Mouse (Mus musculus): ENCODE measurements around the gene Gins2.

The Gins2 gene

DNA sequence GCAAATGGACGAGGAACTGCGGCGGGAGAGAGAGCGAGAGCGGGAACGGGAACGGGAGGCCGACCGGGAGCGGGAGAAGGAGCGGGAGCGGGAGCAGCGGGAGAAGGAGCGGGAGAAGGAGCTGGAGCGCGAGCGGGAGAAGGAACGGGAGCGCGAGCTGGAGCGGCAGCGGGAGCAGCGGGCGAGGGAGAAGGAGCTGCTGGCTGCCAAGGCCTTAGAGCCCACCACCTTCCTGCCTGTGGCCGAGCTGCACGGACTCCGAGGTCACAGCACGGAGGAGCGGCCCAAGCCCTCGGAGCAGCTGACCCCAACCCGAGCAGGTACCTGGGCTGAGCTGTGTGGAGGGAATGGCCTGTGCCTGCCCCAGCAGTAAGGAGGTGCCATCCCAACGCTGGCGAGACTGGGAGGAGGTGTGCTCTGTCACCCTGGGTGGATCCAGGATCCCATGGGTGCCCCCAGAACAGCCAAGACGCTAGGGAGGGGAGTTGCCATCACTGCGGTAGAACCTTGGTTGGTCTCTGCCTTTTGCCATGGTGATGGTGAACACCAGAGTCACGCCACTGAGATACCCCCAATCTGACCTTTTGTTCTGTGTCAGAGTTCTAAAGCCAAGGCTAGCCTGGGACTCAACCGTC lies 20.8 kb downstream of the Gins2 start:
- in situ Hi-C loops (cut with MboI, MseI) = loop anchor here in 1 of 2 experiments (25.0 kb wide), 1 partner anchor 1006 kb away; the partner anchor contains the start of gene Mbtps1

DNA sequence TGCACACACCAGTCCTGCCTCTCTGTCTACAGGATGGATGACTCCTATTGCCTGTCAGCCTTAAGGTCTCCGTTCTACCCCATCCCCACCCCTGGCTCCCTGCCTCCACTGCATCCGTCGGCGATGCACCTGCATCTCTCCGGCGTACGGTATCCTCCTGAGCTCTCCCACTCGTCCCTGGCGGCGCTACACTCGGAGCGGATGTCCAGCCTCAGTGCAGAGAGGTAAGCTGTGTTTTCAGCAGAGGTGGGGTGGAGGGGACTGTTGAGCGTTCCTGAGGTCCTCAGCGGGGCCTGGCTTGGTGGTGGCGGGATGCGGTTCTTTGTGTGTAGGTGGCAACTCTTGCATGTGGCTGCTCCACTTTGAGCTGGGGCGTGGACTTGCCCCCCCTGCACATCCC lies 21.4 kb downstream of the Gins2 start:
- in situ Hi-C loops (cut with MboI, MseI) = loop anchor here in 1 of 2 experiments (25.0 kb wide), 1 partner anchor 1005 kb away; the partner anchor contains the start of gene Mbtps1

DNA sequence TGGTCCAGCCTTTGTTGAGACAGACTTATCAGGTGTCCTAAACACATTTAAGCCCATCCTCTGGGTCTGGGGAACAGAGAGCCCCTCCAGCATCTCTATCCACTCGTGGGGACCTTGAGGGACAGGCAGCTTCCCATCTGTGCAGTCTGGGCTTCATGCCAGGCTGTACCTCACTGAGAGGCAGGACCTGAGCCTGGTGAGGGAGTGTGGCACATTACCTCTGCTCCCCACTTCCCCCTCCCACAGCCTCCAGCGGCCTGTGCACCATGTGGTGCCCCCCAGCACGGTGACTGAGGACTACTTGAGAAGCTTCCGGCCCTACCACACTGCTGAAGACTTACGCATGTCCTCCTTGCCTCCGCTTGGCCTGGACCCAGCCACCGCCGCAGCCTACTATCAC lies 22.4 kb downstream of the Gins2 start:
- in situ Hi-C loops (cut with MboI, MseI) = loop anchor here in 1 of 2 experiments (25.0 kb wide), 1 partner anchor 1004 kb away; the partner anchor contains the start of gene Mbtps1

DNA sequence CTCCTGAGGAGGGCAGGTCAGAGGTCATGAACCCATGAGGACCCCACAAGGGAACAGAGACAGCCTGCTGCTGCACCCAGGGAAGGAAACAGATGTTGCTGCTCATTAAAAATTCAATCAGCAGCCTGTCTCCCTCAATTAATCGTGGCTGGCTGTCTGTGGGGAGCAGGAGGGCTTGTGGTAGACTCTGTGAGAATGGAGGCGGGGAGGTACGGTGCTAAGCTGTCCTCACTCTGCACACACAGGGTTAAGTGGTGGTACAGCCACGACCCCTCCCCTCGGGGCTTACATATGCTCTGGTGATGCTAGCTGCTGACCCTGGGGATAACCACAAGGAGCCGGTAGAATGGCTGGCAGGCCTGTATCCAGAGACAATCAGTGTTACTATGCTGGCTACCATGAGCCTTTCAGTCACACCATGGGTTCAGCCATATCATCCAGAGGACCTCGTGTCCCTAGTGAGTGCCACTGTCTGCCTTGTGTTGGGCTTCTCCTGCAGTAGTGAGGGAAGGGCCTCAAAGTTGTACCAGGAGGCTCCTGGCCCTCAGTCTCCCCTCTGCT lies 23.9 kb downstream of the Gins2 start:
- in situ Hi-C loops (cut with MboI, MseI) = loop anchor here in 1 of 2 experiments (25.0 kb wide), 1 partner anchor 1003 kb away; the partner anchor contains the start of gene Mbtps1

DNA sequence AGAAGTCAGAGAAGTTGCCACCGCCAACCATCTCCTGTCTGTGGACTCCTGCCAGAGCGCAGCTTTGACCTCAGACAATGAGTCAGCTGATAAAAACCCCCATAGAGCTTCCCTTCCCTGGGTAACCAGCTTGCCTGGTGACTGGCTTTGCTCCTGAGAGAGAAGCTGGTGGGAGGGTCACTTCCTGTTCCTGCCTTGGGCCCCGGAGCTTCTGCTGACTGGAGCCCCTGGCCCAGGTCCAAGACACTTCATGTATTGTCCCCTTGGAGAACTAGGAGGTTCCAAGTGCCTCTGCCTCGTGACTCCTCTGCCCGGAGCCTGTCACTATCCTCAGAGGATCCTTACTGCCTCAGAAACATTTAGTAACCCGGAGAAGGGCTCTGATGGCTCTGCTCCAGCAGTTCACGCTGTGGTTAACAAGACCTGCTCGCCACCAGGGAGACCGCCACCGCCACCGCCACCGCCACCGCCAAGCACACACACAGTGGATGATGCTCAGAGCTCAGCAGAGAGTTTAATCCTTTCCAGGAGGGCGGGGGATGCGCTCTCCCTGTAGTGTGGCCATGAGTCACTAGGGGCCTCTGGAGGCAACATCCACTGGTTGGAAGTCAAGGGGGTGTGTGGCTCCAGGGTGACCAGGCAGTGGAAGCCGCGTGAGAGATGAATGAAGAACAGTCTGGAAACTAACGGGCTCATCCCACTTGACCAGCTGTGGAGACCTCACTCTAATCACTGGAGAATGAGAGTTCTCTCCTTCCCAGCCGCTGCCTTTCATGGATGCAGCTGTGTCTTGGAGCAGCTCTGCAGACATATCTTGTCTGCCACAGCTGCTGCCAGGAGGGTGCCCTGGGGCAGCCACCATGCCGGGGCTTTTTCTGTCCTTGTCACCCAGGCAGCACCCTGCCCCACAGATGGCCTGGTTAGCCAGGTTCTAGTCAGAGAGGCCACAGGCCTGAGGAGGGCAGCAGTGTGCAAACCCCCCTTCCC lies 25.0 kb downstream of the Gins2 start:
- in situ Hi-C loops (cut with MboI, MseI) = loop anchor here in 1 of 2 experiments (25.0 kb wide), 1 partner anchor 1002 kb away; the partner anchor contains the start of gene Mbtps1

DNA sequence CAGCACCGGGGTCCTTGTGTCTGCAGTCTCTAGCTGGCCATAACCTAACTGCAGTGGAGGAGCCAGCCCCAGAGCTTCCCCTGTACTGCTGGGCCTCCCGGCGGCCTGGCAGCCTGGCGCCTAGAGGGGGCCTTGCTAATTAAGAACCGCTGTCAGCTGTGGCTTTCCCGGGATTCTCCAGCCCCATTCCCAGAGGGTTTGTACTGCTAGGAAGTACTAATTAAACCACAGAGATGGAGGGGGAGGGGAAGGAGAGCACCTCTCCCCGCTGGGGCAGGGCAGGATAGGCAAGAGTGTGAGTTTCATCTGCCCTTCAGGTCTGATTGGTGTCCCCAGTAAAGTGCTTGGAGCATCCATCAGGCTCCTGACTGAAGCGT lies 25.8 kb downstream of the Gins2 start:
- in situ Hi-C loops (cut with MboI, MseI) = loop anchor here in 1 of 2 experiments (25.0 kb wide), 1 partner anchor 1001 kb away; the partner anchor contains the start of gene Mbtps1

DNA sequence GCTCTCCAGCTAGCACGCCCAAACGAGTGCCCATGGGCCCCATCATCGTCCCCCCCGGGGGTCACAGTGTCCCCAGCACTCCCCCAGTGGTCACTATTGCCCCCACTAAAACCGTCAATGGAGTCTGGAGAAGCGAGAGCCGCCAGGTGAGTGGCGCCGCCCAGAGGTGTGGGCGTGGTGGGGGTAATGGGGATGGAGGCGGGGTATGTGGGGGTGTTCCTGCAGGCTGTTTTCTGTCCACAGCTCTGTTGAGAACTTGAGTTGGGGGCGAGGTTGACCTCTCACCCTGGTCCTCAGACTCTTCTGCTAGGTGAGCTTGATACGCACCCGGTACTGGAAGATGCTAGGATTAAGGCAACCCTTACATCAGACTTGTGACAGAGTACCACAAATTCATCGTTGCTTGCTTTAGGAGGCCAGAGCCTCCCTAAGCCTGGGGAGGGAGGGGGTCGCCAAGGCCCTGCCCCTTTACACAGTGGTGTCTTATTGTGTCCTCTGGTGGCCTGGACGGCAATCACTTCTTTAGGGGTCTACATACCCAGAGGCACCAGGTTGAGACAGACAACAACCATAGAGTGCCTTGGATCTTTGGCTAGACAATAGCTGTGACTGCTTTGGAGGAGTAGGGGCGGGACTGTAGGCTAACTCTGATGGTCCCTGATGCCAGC lies 26.3 kb downstream of the Gins2 start:
- in situ Hi-C loops (cut with MboI, MseI) = loop anchor here in 1 of 2 experiments (25.0 kb wide), 1 partner anchor 1001 kb away; the partner anchor contains the start of gene Mbtps1

DNA sequence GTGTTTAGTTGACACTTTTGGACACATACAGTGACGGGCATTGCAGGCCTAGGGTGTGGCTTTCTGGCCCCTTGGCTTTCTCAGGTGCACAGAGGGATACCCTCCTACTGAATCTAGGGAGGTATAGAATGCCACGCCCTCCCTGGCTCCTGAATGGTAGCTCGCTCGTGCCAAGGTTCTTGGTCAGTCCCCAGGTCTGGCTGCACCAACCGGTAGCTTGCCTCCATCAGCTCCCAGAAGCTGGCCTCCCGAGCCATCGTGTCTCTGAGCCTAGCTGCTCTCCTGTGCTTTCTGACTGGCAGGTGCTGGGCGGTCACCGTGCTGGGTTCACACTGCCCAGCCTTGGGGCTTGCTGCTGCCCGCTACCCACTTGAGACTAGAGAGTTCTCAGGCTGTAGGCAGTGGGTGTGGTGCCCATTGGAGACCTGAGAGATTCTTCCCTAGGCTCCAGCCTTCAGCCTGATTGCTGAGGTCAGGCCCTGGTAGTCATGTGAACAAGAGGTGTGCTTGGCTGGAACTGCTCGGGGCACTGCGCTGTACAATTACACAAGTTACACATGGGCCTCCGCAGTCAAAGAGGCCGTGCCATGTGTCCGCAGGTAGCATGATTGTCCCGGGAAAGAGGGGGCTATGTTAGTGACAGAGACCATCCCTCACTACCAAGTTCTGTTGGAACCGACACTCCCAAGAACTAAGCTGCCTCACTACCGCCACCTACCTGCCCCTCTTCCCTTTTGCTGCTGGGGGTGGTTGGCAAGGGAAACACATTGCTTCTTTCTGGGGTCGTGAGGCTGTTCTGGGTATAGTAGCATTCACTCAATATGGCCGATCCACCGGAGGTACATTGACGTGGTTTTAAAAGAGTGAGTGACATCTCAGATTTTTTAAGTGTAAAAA lies 27.3 kb downstream of the Gins2 start:
- in situ Hi-C loops (cut with MboI, MseI) = loop anchor here in 1 of 2 experiments (25.0 kb wide), 1 partner anchor 999 kb away; the partner anchor contains the start of gene Mbtps1

DNA sequence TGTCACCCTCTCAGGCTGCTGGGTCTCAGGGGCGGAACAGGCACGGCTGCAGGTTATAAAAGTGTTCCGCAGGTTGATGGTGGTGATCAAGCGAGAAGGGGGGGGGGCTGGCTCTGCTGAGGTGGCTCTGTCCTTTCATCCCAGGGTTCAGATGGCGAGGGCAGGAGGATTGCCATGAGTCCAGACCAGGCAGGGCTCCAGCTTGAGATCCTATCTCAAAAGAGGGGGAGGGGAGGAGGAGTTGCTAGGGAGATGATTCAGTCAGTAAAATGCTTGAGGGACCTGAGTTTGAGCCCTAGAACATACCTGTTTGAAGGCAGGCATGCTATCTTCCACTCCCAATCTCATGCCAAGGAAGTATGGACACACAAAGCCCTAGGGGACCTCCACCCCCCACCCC lies 28.6 kb downstream of the Gins2 start:
- in situ Hi-C loops (cut with MboI, MseI) = loop anchor here in 1 of 2 experiments (25.0 kb wide), 1 partner anchor 998 kb away; the partner anchor contains the start of gene Mbtps1

DNA sequence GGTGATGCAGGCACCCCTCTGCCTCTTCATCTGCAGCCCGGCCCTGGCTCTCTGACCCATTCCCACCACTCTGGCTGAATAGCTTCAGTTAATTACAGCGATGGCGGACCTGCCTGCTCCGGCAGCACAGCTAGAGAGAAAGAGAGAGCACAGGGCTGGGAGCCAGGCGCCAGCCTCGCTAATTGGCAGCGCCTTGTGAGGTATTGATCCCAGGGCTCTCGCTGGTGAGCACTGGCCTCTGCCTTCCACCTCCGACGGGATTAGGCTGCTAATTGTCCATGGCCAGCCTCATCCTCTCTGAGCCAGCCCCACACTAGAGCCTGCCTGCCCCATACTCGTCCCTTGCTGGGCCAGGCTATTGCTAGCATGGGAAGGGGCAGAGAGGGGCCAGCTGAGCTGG lies 29.4 kb downstream of the Gins2 start:
- in situ Hi-C loops (cut with MboI, MseI) = loop anchor here in 1 of 2 experiments (25.0 kb wide), 1 partner anchor 997 kb away; the partner anchor contains the start of gene Mbtps1

DNA sequence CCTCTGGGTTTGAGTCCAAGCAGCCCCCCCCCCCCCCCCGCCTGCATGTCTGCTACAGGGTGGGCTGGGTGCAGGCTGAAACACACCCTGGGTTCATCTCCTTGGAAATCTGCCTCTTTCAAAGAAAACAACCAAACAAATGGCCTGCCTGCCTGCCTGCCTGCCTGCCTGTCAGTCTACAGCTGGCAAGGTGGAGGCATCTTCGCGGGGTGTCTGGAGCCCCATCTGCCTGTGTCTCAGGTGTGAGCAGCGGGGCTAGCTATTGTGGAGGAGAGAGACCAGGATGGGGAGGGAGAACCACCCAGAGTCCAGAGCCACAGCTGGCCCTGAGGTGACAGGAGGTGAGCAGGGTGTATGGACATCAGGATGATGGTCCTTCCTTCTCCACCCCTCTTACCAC lies 30.9 kb downstream of the Gins2 start:
- in situ Hi-C loops (cut with MboI, MseI) = loop anchor here in 1 of 2 experiments (25.0 kb wide), 1 partner anchor 996 kb away; the partner anchor contains the start of gene Mbtps1

DNA sequence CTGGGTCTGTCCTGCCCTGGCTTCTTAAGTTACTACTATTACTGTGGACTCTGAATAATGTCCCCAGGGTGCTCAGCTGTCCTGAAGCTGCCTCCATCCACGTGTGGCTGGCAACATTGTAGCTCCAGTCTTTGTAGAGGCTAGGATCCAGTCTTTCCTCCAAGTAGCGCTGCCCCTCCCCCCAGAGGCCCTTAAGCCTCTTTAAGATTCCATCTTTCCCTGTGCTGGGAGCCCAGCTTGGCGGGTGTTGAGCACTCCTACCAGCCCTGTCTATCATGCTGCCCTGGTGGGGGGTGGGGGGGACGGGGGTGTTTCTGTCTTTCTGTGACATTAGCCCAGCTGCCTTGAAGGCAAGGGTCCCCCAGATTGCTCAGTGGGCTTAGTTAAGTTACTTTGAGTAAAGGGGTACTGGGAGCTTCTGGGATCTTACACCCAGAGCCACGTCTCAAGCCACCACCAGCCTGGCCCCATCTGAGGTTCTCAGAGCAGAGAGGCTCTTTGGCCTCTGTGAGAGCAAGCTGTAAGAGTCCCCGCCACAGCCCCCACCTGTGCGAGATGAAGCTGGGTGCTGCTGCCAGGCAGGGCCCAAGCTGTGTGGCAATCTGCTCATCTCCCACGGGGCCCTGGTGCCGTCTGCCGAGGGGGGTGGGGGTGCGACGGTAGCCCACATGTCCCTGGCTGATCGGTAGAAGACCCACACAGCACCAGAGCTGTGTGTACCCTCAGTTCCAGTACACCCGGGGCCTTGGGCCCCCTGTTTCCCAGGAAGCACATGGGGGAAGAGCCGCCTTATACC lies 31.7 kb downstream of the Gins2 start:
- in situ Hi-C loops (cut with MboI, MseI) = loop anchor here in 1 of 2 experiments (25.0 kb wide), 1 partner anchor 995 kb away; the partner anchor contains the start of gene Mbtps1

DNA sequence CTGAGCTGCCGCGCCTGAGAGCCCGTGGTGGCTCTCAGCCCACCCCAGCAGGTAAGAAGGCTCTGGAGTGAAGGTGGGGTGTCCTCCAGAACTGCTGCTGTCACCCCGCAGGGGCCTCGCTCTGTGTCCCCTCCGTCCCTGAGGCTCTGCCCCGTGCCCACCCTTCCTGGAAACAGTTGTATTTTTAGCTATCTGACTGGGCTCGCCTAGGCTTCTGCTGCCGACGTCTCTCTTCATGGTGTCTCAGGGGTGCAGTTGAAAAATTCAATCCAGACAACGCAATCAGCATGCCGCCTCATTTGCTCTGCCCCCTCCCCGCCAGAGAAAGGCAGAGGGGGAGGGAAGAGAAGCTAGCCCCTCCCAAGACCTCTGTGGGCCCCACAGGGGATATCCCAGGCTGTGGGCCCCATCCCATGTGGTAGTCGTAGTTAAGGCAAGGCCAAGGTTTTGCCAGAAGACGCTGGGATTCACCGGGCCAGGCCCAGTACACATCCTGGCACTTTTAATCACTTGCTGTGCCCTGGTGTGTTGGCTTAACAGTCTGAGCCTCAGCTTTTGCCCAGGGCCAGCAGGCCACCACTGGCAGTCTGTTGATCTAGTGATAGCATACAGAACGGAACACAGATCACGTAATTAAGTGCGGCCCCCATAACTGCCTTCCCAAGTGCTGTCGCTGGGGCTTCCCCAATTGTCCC lies 32.8 kb downstream of the Gins2 start:
- in situ Hi-C loops (cut with MboI, MseI) = loop anchor here in 1 of 2 experiments (25.0 kb wide), 1 partner anchor 994 kb away; the partner anchor contains the start of gene Mbtps1

DNA sequence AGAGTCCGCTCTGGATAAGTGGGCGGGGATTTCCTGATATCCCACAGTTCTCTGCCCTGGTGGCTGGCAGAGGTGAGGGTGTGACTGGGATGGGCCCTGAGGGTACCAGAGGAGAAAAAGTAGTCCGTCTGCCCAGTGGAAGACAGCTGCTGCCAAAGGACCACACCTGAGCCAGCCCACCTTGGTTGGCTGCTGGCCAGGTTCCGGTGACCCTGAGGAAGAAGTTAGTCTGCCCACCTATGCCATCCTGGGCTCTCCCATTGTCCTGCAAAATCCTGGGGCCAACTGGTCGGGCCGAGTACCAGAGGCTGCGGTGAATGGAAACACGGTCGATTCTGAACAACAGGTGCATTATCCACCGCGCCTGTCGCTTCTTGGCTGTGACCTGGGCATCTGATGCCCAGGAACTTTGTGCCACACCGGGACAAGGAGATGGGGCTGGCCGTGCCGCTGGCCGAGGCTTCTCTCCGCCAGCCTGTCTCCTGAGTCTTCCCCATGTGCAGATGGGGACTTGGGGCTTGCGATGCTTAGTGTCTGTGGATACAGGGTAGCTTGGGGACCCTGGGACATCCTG lies 34.6 kb downstream of the Gins2 start:
- in situ Hi-C loops (cut with MboI, MseI) = loop anchor here in 1 of 2 experiments (25.0 kb wide), 1 partner anchor 992 kb away; the partner anchor contains the start of gene Mbtps1

DNA sequence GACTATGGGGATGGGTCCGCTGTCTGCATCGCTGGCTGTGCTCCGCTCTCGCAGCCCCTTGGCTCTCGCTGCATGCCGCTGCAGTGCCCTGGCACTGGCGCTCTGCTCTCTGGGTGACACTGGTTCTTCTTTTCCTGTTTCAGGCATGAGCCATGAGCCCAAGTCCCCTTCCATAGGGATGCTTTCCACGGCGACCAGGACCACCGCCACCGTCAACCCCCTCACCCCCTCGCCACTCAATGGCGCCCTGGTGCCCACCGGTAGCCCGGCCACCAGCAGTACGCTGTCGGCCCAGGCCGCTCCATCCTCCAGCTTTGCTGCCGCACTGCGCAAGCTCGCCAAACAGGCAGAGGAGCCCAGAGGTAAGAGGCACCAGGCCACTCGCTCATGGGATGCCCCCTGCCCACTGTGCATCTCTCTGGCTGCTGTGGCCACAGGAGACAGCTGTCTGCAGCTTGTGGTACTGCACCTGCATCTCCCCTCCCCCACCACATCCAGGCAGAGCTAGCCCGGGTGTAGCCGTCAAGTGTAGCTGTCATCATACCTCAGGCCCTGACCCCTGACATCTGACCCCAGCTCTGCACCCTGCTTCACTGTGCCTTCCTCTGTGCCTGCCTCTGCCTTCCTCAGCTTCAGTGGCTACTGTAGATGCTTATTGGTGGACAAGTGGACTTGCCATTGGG lies 35.5 kb downstream of the Gins2 start:
- in situ Hi-C loops (cut with MboI, MseI) = loop anchor here in 1 of 2 experiments (25.0 kb wide), 1 partner anchor 991 kb away; the partner anchor contains the start of gene Mbtps1

DNA sequence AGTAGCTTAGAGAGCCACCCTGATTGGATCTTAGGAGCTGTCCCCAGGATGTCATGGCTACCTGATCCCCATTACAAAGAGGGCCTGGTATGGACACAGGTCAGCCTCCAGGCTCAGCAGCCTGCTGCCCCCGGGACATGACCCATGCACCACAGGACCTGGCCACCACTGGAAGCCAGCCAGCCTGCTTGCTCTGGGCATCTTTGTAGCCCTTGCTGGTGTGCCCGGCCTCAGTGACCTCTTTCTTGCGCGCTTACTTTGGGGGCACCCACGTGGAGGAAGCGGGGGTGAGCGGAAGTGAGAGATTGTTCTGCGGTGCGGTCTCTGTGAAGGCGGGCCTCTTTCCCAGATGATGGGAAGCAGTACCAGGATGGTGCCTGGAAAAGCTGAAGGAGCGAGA lies 36.6 kb downstream of the Gins2 start:
- in situ Hi-C loops (cut with MboI, MseI) = loop anchor here in 1 of 2 experiments (25.0 kb wide), 1 partner anchor 990 kb away; the partner anchor contains the start of gene Mbtps1

DNA sequence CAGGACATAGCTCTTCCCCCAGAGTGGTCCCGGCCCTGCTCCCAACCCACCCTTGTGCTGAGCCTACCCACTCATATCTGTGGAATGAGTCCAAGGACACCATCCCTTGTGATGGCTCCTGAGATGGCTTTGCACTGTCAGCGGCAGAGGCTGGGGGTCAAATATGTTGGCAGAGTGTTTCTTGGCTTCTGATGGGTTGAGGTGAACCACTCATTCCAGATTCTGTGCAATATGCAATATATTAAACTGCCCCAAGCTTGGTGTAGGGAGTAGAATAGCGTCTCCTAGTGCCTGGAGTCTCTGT lies 37.5 kb downstream of the Gins2 start:
- in situ Hi-C loops (cut with MboI, MseI) = loop anchor here in 1 of 2 experiments (25.0 kb wide), 1 partner anchor 989 kb away; the partner anchor contains the start of gene Mbtps1

Measured in T-helper 17 cell (primary cell).